9 mouse cellular contexts compared by ENCODE assay signal in the genomic region with DNA sequence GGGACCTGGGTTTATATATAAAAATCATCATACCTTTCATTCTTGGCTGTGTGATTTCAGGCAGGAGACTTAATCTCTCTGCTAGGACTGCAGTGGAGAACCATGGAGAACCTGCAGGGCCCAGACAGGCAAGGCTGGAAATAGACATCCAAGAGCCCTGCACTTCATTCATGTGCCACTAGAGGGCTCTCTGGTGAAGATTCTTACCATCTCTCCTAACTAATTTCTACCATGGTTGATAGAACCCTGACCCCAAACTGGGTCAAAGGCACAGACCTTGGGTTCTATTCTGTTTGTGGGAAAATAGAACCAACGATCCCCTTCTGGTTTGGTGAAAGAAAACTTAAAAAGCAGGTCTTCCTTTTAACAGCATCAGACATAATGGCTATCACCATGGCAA. TPM values are rescaled to one million over a fixed set of nuclear protein-coding genes. Genes with fewer than 3 reads are reported as not detected.
A peak's percentile ranks its signal among the peaks of the same experiment; 100 is the strongest.
DNase-seq lines count a peak whose midpoint lies in the region; ATAC-seq and TF ChIP-seq lines count a peak whose summit lies in the region.
"Had no signal": no experiment of that assay in that cellular context is flagged by ENCODE, and none has a peak within 500 bp of the region (broad histone marks: within the 10 kb centered on the region; RNA-seq: fewer than 3 reads in every experiment).

No protein-coding gene starts in this region.

- TF ChIP-seq CTCF in kidney, postnatal 0 days (IDR thresholded peaks at IDR 0.05; ENCODE audit: low read depth), result peak; percentile 80

- no peak for ATAC-seq in kidney, postnatal 0 days (replicated peaks; ENCODE audit: low FRiP score, low read depth)
- no peak for ATAC-seq in kidney, embryonic 16.5 days (ENCODE audit: low FRiP score, low TSS enrichment)
- peak; percentile 75 for ATAC-seq in monocyte, adult 5-6 weeks (replicated peaks; ENCODE audit: insufficient number of reproducible peaks, low FRiP score, low TSS enrichment, poor library complexity, severe bottlenecking)

- peak; percentile 66 for DNase-seq in kidney, postnatal 0 days (ENCODE audit: low spot score)
- peak; percentile 72 for DNase-seq in MN1 (ENCODE audit: low spot score)
- DNase-seq in cerebellum, postnatal 14 days, result peak; percentile 89 to 91
- peak; percentile 72 to 80 for DNase-seq in heart, postnatal 14 days
- peak; percentile 86 to 88 for DNase-seq in left cerebral cortex, postnatal 14 days (ENCODE audit: low spot score in 2 of 2)
- DNase-seq in urinary bladder, adult 2 months (ENCODE audit: low spot score), result no peak

- intact Hi-C loops in heart, postnatal 14 days (cut with DNase I), result loop anchor here (1.0 to 5.0 kb wide), 3 partner anchors 20 to 136 kb away; no protein-coding TSS in a partner anchor
- intact Hi-C loops in left cerebral cortex, postnatal 14 days (cut with DNase I), result no loop called here

- WGBS in kidney, postnatal 0 days, result 6% methylated on average over 1 of the region's 1 CpGs
- WGBS in kidney, embryonic 16.5 days, result 14% methylated on average over 1 of the region's 1 CpGs

- H3K9me3 ChIP-seq in kidney, postnatal 0 days (replicated peaks; ENCODE audit: low read length), result no peaks in the 10 kb centered on the region
- no peaks in the 10 kb centered on the region for H3K9me3 ChIP-seq in kidney, embryonic 16.5 days (ENCODE audit: low read length)
- H3K9me3 ChIP-seq: liver, embryonic 15.5 days had no signal

- no peak overlapping the region for H3K9ac ChIP-seq in kidney, postnatal 0 days (ENCODE audit: low read depth, low read length)
- H3K9ac ChIP-seq in kidney, embryonic 16.5 days (replicated peaks; ENCODE audit: low read length), result no peak overlapping the region
- H3K9ac ChIP-seq: liver, embryonic 15.5 days had no signal

- no peaks in the 10 kb centered on the region for H3K36me3 ChIP-seq in kidney, postnatal 0 days (ENCODE audit: insufficient read depth, low read length)
- H3K36me3 ChIP-seq in kidney, embryonic 16.5 days (ENCODE audit: insufficient read depth, low read length), result no peaks in the 10 kb centered on the region
- H3K36me3 ChIP-seq: liver, embryonic 15.5 days had no signal

- H3K4me3 ChIP-seq in kidney, postnatal 0 days (replicated peaks; ENCODE audit: low read depth, low read length), result no peak overlapping the region
- no peak overlapping the region for H3K4me3 ChIP-seq in kidney, embryonic 16.5 days (ENCODE audit: low read length)
- H3K4me3 ChIP-seq: liver, embryonic 15.5 days had no signal

- H3K4me2 ChIP-seq in kidney, postnatal 0 days (ENCODE audit: low read length), result no peak overlapping the region
- no peak overlapping the region for H3K4me2 ChIP-seq in kidney, embryonic 16.5 days (replicated peaks; ENCODE audit: low read depth, low read length)
- H3K4me2 ChIP-seq: liver, embryonic 15.5 days had no signal

- H3K27ac ChIP-seq in kidney, postnatal 0 days, result no peak overlapping the region
- no peak overlapping the region for H3K27ac ChIP-seq in kidney, embryonic 16.5 days (ENCODE audit: low read length)
- H3K27ac ChIP-seq: liver, embryonic 15.5 days had no signal

- H3K4me1 ChIP-seq in kidney, postnatal 0 days (replicated peaks; ENCODE audit: insufficient read depth, low read length), result no peaks in the 10 kb centered on the region
- no peaks in the 10 kb centered on the region for H3K4me1 ChIP-seq in kidney, embryonic 16.5 days (ENCODE audit: insufficient read depth, low read length)

- H3K27me3 ChIP-seq in kidney, postnatal 0 days (ENCODE audit: insufficient read depth, low read length), result no peaks in the 10 kb centered on the region
- no peaks in the 10 kb centered on the region for H3K27me3 ChIP-seq in kidney, embryonic 16.5 days (ENCODE audit: insufficient read depth, low read length)

RNA-seq across cellular contexts. Expression of a gene that starts 6.9 kb away (rescaled TPM):
- 134 and 136 TPM in 2 replicates for polyA plus RNA-seq in kidney, postnatal 0 days (2015; fragmentation: Nextera tagmentation; extraction: Ambion mirVana)
- 145 and 154 TPM in 2 replicates for polyA plus RNA-seq in kidney, embryonic 16.5 days (2015; fragmentation: Nextera tagmentation; extraction: Ambion mirVana)
- total RNA-seq in heart, postnatal 14 days (2021), result 100 to 1,000 TPM; 228 to 250 TPM
- 1,000 to 10,000 TPM; 2,088 to 2,136 TPM for total RNA-seq in left cerebral cortex, postnatal 14 days (2021)
- 169 to 298 TPM (median 195 TPM) in 3 replicates for total RNA-seq in monocyte, adult 5-6 weeks (2017)
- 182 and 223 TPM in 2 replicates for polyA plus RNA-seq in urinary bladder, adult 2 months (2012; rRNA removed)

RNA-seq across cellular contexts. Expression of a gene that starts 13.6 kb away (rescaled TPM):
- 7.0 and 8.1 TPM in 2 replicates for polyA plus RNA-seq in kidney, postnatal 0 days (2015; fragmentation: Nextera tagmentation; extraction: Ambion mirVana)
- polyA plus RNA-seq in kidney, embryonic 16.5 days (2015; fragmentation: Nextera tagmentation; extraction: Ambion mirVana), result 7.4 and 7.5 TPM in 2 replicates
- total RNA-seq in heart, postnatal 14 days (2021), result 1 to 10 TPM; 3.6 to 4.0 TPM
- total RNA-seq in left cerebral cortex, postnatal 14 days (2021), result 100 to 1,000 TPM; 215 to 249 TPM
- total RNA-seq in monocyte, adult 5-6 weeks (2017), result 0.10 TPM in 1 of 3 replicates, not detected in the others
- polyA plus RNA-seq in urinary bladder, adult 2 months (2012; rRNA removed), result 0.83 and 1.4 TPM in 2 replicates

RNA-seq across cellular contexts. Expression of a gene that starts 24.6 kb away (rescaled TPM):
- 2.2 and 2.3 TPM in 2 replicates for polyA plus RNA-seq in kidney, postnatal 0 days (2015; fragmentation: Nextera tagmentation; extraction: Ambion mirVana)
- polyA plus RNA-seq in kidney, embryonic 16.5 days (2015; fragmentation: Nextera tagmentation; extraction: Ambion mirVana), result 1.9 and 2.6 TPM in 2 replicates
- total RNA-seq in heart, postnatal 14 days (2021), result 1 to 10 TPM; 1.4 to 1.6 TPM
- total RNA-seq in left cerebral cortex, postnatal 14 days (2021), result under 1 TPM in 1 of 2 experiments, not detected in 1; 0.11 TPM
- 9.8 to 15.4 TPM (median 14.0 TPM) in 3 replicates for total RNA-seq in monocyte, adult 5-6 weeks (2017)
- polyA plus RNA-seq in urinary bladder, adult 2 months (2012; rRNA removed), result 3.9 and 5.1 TPM in 2 replicates

RNA-seq across cellular contexts. Expression of a gene that starts 28.6 kb away (rescaled TPM):
- polyA plus RNA-seq in kidney, postnatal 0 days (2015; fragmentation: Nextera tagmentation; extraction: Ambion mirVana), result 0.28 and 0.33 TPM in 2 replicates
- polyA plus RNA-seq in kidney, embryonic 16.5 days (2015; fragmentation: Nextera tagmentation; extraction: Ambion mirVana), result 0.62 and 0.65 TPM in 2 replicates
- not detected for total RNA-seq in heart, postnatal 14 days (2021)
- 10 to 100 TPM; 85.4 to 91.6 TPM for total RNA-seq in left cerebral cortex, postnatal 14 days (2021)
- not detected in 3 replicates for total RNA-seq in monocyte, adult 5-6 weeks (2017)
- 0.03 TPM in 2 replicates for polyA plus RNA-seq in urinary bladder, adult 2 months (2012; rRNA removed)

RNA-seq across cellular contexts. Expression of a gene that starts 39.3 kb away (rescaled TPM):
- polyA plus RNA-seq in kidney, postnatal 0 days (2015; fragmentation: Nextera tagmentation; extraction: Ambion mirVana), result 7.3 and 8.9 TPM in 2 replicates
- 7.7 and 10.5 TPM in 2 replicates for polyA plus RNA-seq in kidney, embryonic 16.5 days (2015; fragmentation: Nextera tagmentation; extraction: Ambion mirVana)
- under 1 TPM; 0.81 to 0.98 TPM for total RNA-seq in heart, postnatal 14 days (2021)
- total RNA-seq in left cerebral cortex, postnatal 14 days (2021), result 1 to 10 TPM; 1.2 to 1.5 TPM
- not detected in 3 replicates for total RNA-seq in monocyte, adult 5-6 weeks (2017)
- polyA plus RNA-seq in urinary bladder, adult 2 months (2012; rRNA removed), result 26.7 and 27.5 TPM in 2 replicates

Comparison
In these comparisons a context has a peak if more than half of its experiments do, and no peak if none do; other contexts are left out.
1. RNA of a gene that starts 13.6 kb away (total RNA-seq): 215 to 249 TPM in left cerebral cortex, postnatal 14 days; 3.6 to 4.0 TPM in heart, postnatal 14 days and 0.10 TPM in monocyte, adult 5-6 weeks; every median in the first group is over 10 times any median in the second.